Comparison of ENCODE assay signal across 21 mouse cellular contexts in the genomic region with DNA sequence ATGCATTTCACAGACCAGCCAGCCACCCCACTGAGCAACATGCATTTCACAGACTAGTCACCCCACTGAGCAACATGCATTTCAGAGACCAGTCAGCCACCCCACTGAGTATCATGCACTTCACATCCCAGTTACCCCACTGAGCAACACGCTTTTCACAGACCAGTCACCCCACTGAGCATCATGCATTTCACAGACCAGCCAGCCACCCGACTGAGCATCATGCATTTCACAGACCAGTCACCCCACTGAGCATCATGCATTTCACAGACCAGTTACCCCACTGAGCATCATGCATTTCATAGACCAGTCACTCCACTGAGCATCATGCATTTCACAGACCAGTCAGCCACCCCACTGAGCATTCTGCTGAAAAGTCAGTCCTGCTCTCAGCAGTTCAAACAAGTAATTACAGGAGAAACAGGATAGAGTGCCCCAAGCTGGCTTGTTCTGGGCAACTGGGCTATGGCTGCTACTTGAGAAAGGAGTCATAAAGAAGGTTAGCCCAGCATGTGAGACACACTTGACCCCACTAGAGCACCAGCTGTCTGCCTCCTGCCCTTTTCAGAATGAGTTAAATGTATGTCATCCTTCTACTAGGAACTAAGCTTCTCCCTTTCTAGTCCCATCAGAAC.
DNase-seq lines count a peak whose midpoint lies in the region; ATAC-seq and TF ChIP-seq lines count a peak whose summit lies in the region.
"Had no signal": no experiment of that assay in that cellular context is flagged by ENCODE, and none has a peak within 500 bp of the region (broad histone marks: within the 10 kb centered on the region; RNA-seq: fewer than 3 reads in every experiment).

No protein-coding gene starts in this region.

- no peak overlapping the region for H3K9ac ChIP-seq in kidney, embryonic 15.5 days
- H3K9ac ChIP-seq in midbrain, embryonic 12.5 days (replicated peaks), result no peak overlapping the region
- no peak overlapping the region for H3K9ac ChIP-seq in midbrain, postnatal 0 days (replicated peaks; ENCODE audit: low read length, poor library complexity, severe bottlenecking)
- no peak overlapping the region for H3K9ac ChIP-seq in heart, adult 2 months (ENCODE audit: low read depth, low read length)
- H3K9ac ChIP-seq: embryonic facial prominence, embryonic 15.5 days; hindbrain, embryonic 15.5 days; intestine, embryonic 15.5 days; liver, embryonic 13.5 days; neural tube, embryonic 12.5 days had no signal

- H3K4me1 ChIP-seq in kidney, embryonic 15.5 days, result no peaks in the 10 kb centered on the region
- no peaks in the 10 kb centered on the region for H3K4me1 ChIP-seq in midbrain, embryonic 12.5 days
- H3K4me1 ChIP-seq in midbrain, postnatal 0 days (ENCODE audit: insufficient read depth, low read length), result no peaks in the 10 kb centered on the region
- peaks cover 4% of the 10 kb centered on the region; the same call in 1 of the 2 replicates for H3K4me1 ChIP-seq in heart, adult 2 months (ENCODE audit: control insufficient read depth, insufficient read depth, low read length)
- H3K4me1 ChIP-seq: embryonic facial prominence, embryonic 15.5 days; hindbrain, embryonic 15.5 days; intestine, embryonic 15.5 days; liver, embryonic 13.5 days; neural tube, embryonic 12.5 days had no signal

- no peak overlapping the region for H3K4me3 ChIP-seq in kidney, embryonic 15.5 days (replicated peaks)
- no peak overlapping the region for H3K4me3 ChIP-seq in midbrain, embryonic 12.5 days
- H3K4me3 ChIP-seq in midbrain, postnatal 0 days (ENCODE audit: low read depth, low read length), result no peak overlapping the region
- H3K4me3 ChIP-seq in heart, adult 2 months, result no peak overlapping the region
- H3K4me3 ChIP-seq: embryonic facial prominence, embryonic 15.5 days; hindbrain, embryonic 15.5 days; intestine, embryonic 15.5 days; layer of hippocampus, adult 2 months; liver, embryonic 13.5 days; neural tube, embryonic 12.5 days had no signal

- 67% methylated on average over 2 of the region's 2 CpGs for WGBS in kidney, embryonic 15.5 days
- WGBS in midbrain, embryonic 12.5 days, result 55% methylated on average over 2 of the region's 2 CpGs
- WGBS in midbrain, postnatal 0 days, result 39% methylated on average over 2 of the region's 2 CpGs
- WGBS in heart, adult 2 months, result 91% methylated on average over 2 of the region's 2 CpGs

- DNase-seq in embryo, embryonic 11 days, result peak; percentile 5
- DNase-seq in embryo, embryonic 9.5 days (ENCODE audit: extremely low spot score), result no peak
- no peak for DNase-seq in kidney, postnatal 4 days
- no peak for DNase-seq in midbrain, postnatal 0 days (ENCODE audit: low spot score)
- DNase-seq in retina, embryonic 14.5 days (ENCODE audit: low spot score), result peak; percentile 62
- no peak for DNase-seq in heart, adult 2 months
- DNase-seq: cerebellum, adult 11-12 months; gastrocnemius, postnatal 36 days; kidney, postnatal 10 days; liver, embryonic 13.5 days; lung, adult 2 months; lung, postnatal 14 days; thymus, adult 18-20 months; thymus, postnatal 36 days had no signal

- no peak overlapping the region for H3K27ac ChIP-seq in kidney, embryonic 15.5 days
- no peak overlapping the region for H3K27ac ChIP-seq in midbrain, embryonic 12.5 days (replicated peaks)
- H3K27ac ChIP-seq in midbrain, postnatal 0 days (ENCODE audit: low read depth, low read length), result no peak overlapping the region
- no peak overlapping the region for H3K27ac ChIP-seq in heart, adult 2 months
- H3K27ac ChIP-seq: embryonic facial prominence, embryonic 15.5 days; hindbrain, embryonic 15.5 days; intestine, embryonic 15.5 days; layer of hippocampus, adult 2 months; liver, embryonic 13.5 days; neural tube, embryonic 12.5 days had no signal

- peak; percentile 67; the same call in 1 of the 2 replicates for ATAC-seq in kidney, embryonic 15.5 days (replicated peaks; ENCODE audit: low FRiP score)
- peak; percentile 52 for ATAC-seq in midbrain, embryonic 12.5 days (ENCODE audit: low FRiP score, low read depth)
- no peak for ATAC-seq in midbrain, postnatal 0 days (ENCODE audit: low FRiP score)
- ATAC-seq: intestine, embryonic 15.5 days had no signal

- intact Hi-C loops in heart, adult 2 months (cut with DNase I), result no loop called here

- H3K9me3 ChIP-seq in kidney, embryonic 15.5 days (replicated peaks), result no peaks in the 10 kb centered on the region
- H3K9me3 ChIP-seq in midbrain, embryonic 12.5 days, result no peaks in the 10 kb centered on the region
- no peaks in the 10 kb centered on the region for H3K9me3 ChIP-seq in midbrain, postnatal 0 days (ENCODE audit: low read length)
- H3K9me3 ChIP-seq: embryonic facial prominence, embryonic 15.5 days; hindbrain, embryonic 15.5 days; intestine, embryonic 15.5 days; liver, embryonic 13.5 days; neural tube, embryonic 12.5 days had no signal

- TF ChIP-seq CTCF in midbrain, postnatal 0 days (IDR thresholded peaks at IDR 0.05), result no peak
- TF ChIP-seq CTCF in heart, adult 2 months (IDR thresholded peaks at IDR 0.05), result no peak

- TF ChIP-seq EP300 in heart, adult 2 months (IDR thresholded peaks at IDR 0.05; ENCODE audit: insufficient read depth, low read depth, low read length), result no peak

- H3K36me3 ChIP-seq in kidney, embryonic 15.5 days, result no peaks in the 10 kb centered on the region
- no peaks in the 10 kb centered on the region for H3K36me3 ChIP-seq in midbrain, embryonic 12.5 days
- H3K36me3 ChIP-seq in midbrain, postnatal 0 days (ENCODE audit: insufficient read depth, low read length), result no peaks in the 10 kb centered on the region
- no peaks in the 10 kb centered on the region for H3K36me3 ChIP-seq in heart, adult 2 months (ENCODE audit: control insufficient read depth, insufficient read depth, low read length)
- H3K36me3 ChIP-seq: embryonic facial prominence, embryonic 15.5 days; hindbrain, embryonic 15.5 days; intestine, embryonic 15.5 days; liver, embryonic 13.5 days; neural tube, embryonic 12.5 days had no signal

- H3K27me3 ChIP-seq in kidney, embryonic 15.5 days, result no peaks in the 10 kb centered on the region
- no peaks in the 10 kb centered on the region for H3K27me3 ChIP-seq in midbrain, embryonic 12.5 days
- H3K27me3 ChIP-seq in midbrain, postnatal 0 days (ENCODE audit: insufficient read depth, low read length), result no peaks in the 10 kb centered on the region
- no peaks in the 10 kb centered on the region for H3K27me3 ChIP-seq in heart, adult 2 months (ENCODE audit: control insufficient read depth, insufficient read depth, low read length)
- H3K27me3 ChIP-seq: embryonic facial prominence, embryonic 15.5 days; hindbrain, embryonic 15.5 days; intestine, embryonic 15.5 days; liver, embryonic 13.5 days; neural tube, embryonic 12.5 days had no signal

- H3K4me2 ChIP-seq in kidney, embryonic 15.5 days, result no peak overlapping the region
- H3K4me2 ChIP-seq in midbrain, embryonic 12.5 days (replicated peaks), result no peak overlapping the region
- H3K4me2 ChIP-seq in midbrain, postnatal 0 days (ENCODE audit: low read depth, low read length, poor library complexity, severe bottlenecking), result no peak overlapping the region
- H3K4me2 ChIP-seq: embryonic facial prominence, embryonic 15.5 days; hindbrain, embryonic 15.5 days; intestine, embryonic 15.5 days; liver, embryonic 13.5 days; neural tube, embryonic 12.5 days had no signal

- TF ChIP-seq POLR2A in heart, adult 2 months (IDR thresholded peaks at IDR 0.05; ENCODE audit: insufficient read depth, low read depth, low read length), result no peak

- no peaks in the 10 kb centered on the region for H3K79me2 ChIP-seq in heart, adult 2 months (replicated peaks; ENCODE audit: control insufficient read depth, insufficient read depth, low read length)

Comparison
In these comparisons a context has a peak if more than half of its experiments do, and no peak if none do; other contexts are left out.
1. DNase-seq: peak in embryo, embryonic 11 days (single experiment) and retina, embryonic 14.5 days (single experiment); none in embryo, embryonic 9.5 days (single experiment), kidney, postnatal 4 days (0 of 2), midbrain, postnatal 0 days (single experiment) and heart, adult 2 months (0 of 2).